Mouse (Mus musculus): ENCODE results near the gene Adamtsl3. TPM values are rescaled to one million over a fixed set of nuclear protein-coding genes. Genes with fewer than 3 reads are reported as not detected.

Gene Adamtsl3
- total RNA-seq, 1 experiment from 2014 or later: 0.10 TPM

DNA sequence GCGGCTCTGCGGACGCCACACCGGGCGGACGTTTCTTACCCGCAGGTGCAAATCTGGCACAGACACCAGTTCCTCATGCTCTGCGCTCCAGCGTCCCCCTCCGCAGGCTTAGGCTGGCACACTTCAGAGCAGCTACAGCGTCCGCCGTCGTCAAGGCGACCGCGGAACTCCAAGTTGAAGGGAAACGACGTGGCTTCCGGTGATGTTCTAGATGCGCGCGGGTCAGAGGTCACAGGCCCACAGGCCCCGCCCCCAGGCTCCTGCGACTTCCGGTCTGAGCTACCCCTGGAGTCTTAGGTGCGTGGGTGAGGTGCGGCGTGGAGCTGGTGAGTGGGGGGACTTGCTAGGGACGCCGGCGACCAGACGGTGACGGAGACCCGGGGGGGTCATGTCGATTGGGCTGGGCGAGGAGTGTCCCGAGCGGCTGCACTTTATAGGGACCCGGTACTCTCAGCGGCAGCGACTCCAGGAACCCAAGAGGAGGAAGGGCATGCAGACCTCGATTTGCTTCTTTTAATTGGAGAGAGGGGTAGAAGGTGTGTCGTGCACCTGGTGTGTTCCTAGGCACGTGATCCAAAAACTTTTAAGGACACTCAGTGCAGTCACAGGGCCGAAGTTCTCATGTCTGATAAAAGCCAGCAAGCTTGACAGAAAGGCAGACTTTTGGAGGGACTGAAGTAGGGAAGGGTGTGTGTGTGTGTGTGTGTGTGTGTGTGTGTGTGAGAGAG, 313.0 kb downstream of the Adamtsl3 start, which contains the start of the genes Saxo2 and Efl1:
TSS of gene Saxo2 (minus strand) at position 176 of the 728 bp plus-strand sequence.
TSS of gene Efl1 (plus strand) at position 262 of the 728 bp plus-strand sequence.
- ATAC-seq (replicated peaks in 1 of 2; ENCODE audit: insufficient read depth in 1 of 2, low FRiP score in 2 of 2, low TSS enrichment in 1 of 2, low read depth in 1 of 2, poor library complexity in 2 of 2, severe bottlenecking in 2 of 2): peak; percentile 99

DNA sequence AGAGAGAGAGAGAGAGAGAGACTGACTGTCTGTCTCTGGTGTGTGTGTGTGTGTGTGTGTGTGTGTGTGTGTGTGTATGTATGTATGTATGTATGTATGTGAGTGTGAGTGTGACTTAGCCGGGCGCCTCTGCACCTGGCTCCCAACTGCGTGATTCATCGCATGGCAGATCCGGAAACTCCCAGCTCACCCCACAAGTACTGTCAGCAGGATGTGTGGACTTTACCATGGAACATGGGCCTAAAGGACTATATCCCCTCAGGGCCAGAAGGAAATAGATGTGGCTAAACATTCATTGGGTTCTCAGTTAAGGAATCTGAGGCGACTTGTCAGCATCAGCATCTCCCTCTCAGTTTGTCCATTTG, 313.6 kb downstream of the Adamtsl3 start:
- no peak for ATAC-seq (replicated peaks in 1 of 2; ENCODE audit: insufficient read depth in 1 of 2, low FRiP score in 2 of 2, low TSS enrichment in 1 of 2, low read depth in 1 of 2, poor library complexity in 2 of 2, severe bottlenecking in 2 of 2)

Other genes starting within 250 kb of the Adamtsl3 start
- gene Sh3gl3, start 161.9 kb upstream of the Adamtsl3 start, total RNA-seq (2017): 2.0 TPM in 1 of 2 replicates, not detected in the other

Data from hematopoietic stem cell, adult 5-6 weeks (primary cell).